Mouse (Mus musculus): ENCODE data around the gene Tradd.
A peak's percentile ranks its signal among the peaks of the same experiment; 100 is the strongest.

Tradd gene

GRCm38 (mm10) chr8:105269461-105269947 is 5.1 kb upstream of the Tradd start, which contains the start of gene Hsf4:
Gene Hsf4, plus strand, starts transcription at chr8:105269801.
- DNase-seq: no peak

- DNase-seq: no peak
Measured at GRCm38 (mm10) chr8:105269075-105269458, 4.7 kb upstream of the Tradd start.

- DNase-seq: peak; percentile 72 to 74
Measured at GRCm38 (mm10) chr8:105268342-105269074, 4.1 kb upstream of the Tradd start.

- no peak for DNase-seq
Measured at GRCm38 (mm10) chr8:105266775-105267174, 2.4 kb upstream of the Tradd start.

GRCm38 (mm10) chr8:105265128-105265527 is 719 bp upstream of the Tradd start:
- no peak for DNase-seq

GRCm38 (mm10) chr8:105263244-105263912 is 1.0 kb downstream of the Tradd start:
- no peak for DNase-seq

GRCm38 (mm10) chr8:105261326-105261980 is 3.0 kb downstream of the Tradd start:
- DNase-seq: no peak

- DNase-seq: no peak
Measured at GRCm38 (mm10) chr8:105260371-105261099, 3.9 kb downstream of the Tradd start.

GRCm38 (mm10) chr8:105259721-105260320 is 4.6 kb downstream of the Tradd start:
- peak; percentile 79 to 85 for DNase-seq

- DNase-seq: peak; percentile 41 to 47
Measured at GRCm38 (mm10) chr8:105258911-105259720, 5.3 kb downstream of the Tradd start.

GRCm38 (mm10) chr8:105257318-105258114 is 6.9 kb downstream of the Tradd start:
- DNase-seq: no peak

GRCm38 (mm10) chr8:105254966-105255350 is 9.5 kb downstream of the Tradd start, which contains the start of gene B3gnt9:
Gene B3gnt9, minus strand, starts transcription at chr8:105255153.
- DNase-seq: peak in 1 of 2 experiments; percentile 32

- DNase-seq: peak; percentile 91 to 95
Measured at GRCm38 (mm10) chr8:105254152-105254965, 10.1 kb downstream of the Tradd start.

- DNase-seq: no peak
Measured at GRCm38 (mm10) chr8:105253766-105254151, 10.7 kb downstream of the Tradd start.

GRCm38 (mm10) chr8:105252680-105253537 is 11.5 kb downstream of the Tradd start:
- DNase-seq: no peak

- DNase-seq: no peak
Measured at GRCm38 (mm10) chr8:105251954-105252353, 12.5 kb downstream of the Tradd start.

GRCm38 (mm10) chr8:105241016-105241415 is 23.4 kb downstream of the Tradd start:
- no peak for DNase-seq

- no peak for DNase-seq
Measured at GRCm38 (mm10) chr8:105237442-105238142, 26.8 kb downstream of the Tradd start.
